8 mouse cellular contexts compared by ENCODE assay signal in the genomic region with DNA sequence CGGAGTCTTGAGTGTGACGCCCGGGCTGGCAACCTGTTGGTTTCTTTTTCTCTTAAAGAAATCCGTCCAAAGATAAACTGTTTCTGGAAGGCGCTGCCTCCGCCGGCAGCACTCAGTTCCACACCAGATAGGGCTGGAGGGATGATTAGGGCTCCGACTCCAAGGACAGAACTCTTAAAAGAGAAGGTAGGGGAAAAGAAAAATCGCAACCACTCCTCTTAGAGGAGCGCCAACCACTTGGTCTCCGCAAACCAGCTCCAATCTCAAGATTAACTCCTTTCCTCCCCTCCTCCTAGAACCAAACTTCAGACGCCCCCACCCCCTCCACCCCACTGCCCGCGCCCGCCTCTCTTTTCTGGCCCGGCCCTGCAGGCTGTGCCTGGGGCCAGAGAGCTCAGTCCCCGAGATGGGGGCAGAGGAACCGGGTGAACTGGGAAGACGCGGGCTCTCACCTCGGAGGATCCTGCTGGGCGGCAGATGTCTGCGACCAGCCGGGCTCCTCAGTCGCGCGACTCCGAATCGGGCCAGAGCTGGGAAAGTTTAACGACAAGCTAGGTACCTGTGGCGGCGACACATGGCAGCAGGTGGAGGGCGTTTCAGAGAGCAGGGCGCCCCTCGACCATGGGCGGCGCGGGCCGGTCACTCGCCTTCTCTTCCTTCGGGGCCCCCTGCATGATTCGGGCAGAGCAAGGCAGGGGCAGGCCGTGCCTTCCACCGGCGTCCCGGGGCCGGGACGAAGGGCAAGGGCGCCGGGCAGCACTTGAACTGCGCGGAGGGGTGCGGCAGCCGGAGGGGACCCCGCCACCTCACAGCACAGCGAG. TPM values are rescaled to one million over a fixed set of nuclear protein-coding genes. Genes with fewer than 3 reads are reported as not detected.
A peak's percentile ranks its signal among the peaks of the same experiment; 100 is the strongest.
DNase-seq lines count a peak whose midpoint lies in the region; ATAC-seq and TF ChIP-seq lines count a peak whose summit lies in the region.

No protein-coding gene starts in this region.

- no peaks in the 10 kb centered on the region for H3K36me3 ChIP-seq in kidney, embryonic 14.5 days (ENCODE audit: control insufficient read depth, insufficient read depth, low read length)
- peaks cover 40% of the 10 kb centered on the region for H3K36me3 ChIP-seq in E14TG2a.4 (ENCODE audit: insufficient read depth, low read length)

- peaks cover 22% of the 10 kb centered on the region for H3K4me1 ChIP-seq in kidney, embryonic 14.5 days (ENCODE audit: control insufficient read depth, insufficient read depth, low read length)
- peaks cover 47% of the 10 kb centered on the region for H3K4me1 ChIP-seq in E14TG2a.4 (replicated peaks; ENCODE audit: low read depth, low read length)
- peaks cover 35% of the 10 kb centered on the region for H3K4me1 ChIP-seq in olfactory bulb, adult 2 months (ENCODE audit: control insufficient read depth, insufficient read depth, low read length)

- under 1% methylated on average over 37 of the region's 56 CpGs for WGBS in kidney, embryonic 14.5 days
- 2% methylated on average over 56 of the region's 56 CpGs for WGBS in olfactory bulb, adult 2 months

- no peak for TF ChIP-seq POLR2A in olfactory bulb, adult 2 months (IDR thresholded peaks at IDR 0.05; ENCODE audit: insufficient read depth, low read depth, low read length)

- H3K9ac ChIP-seq in kidney, embryonic 14.5 days (ENCODE audit: low read depth, low read length) = peak overlapping the region; percentile 70

- H3K27ac ChIP-seq in kidney, embryonic 14.5 days (ENCODE audit: low read depth, low read length) = peak overlapping the region; percentile 65; the same call in 1 of the 2 replicates
- no peak overlapping the region for H3K27ac ChIP-seq in olfactory bulb, adult 2 months (ENCODE audit: insufficient read depth, low read depth, low read length)

- TF ChIP-seq CTCF in E14TG2a.4 (conservative IDR thresholded peaks at IDR 0.05; ENCODE audit: low read length) = no peak
- no peak for TF ChIP-seq CTCF in olfactory bulb, adult 2 months (IDR thresholded peaks at IDR 0.05; ENCODE audit: insufficient read depth, low read depth, low read length)

- no peak for DNase-seq in kidney, adult 9 months
- DNase-seq in cerebellum, adult 18-20 months = peak; percentile 42 to 45
- DNase-seq in heart, adult 9 months (ENCODE audit: low spot score in 2 of 2) = peak; percentile 25 to 33
- peak; percentile 54 for DNase-seq in liver
- no peak for DNase-seq in left cerebral cortex, adult 9 months (ENCODE audit: low spot score in 2 of 2)

- peak; percentile 9 for ATAC-seq in kidney, embryonic 14.5 days (ENCODE audit: low FRiP score, low TSS enrichment)

- peak overlapping the region; percentile 66 for H3K4me3 ChIP-seq in kidney, embryonic 14.5 days (ENCODE audit: low read length)
- peak overlapping the region; percentile 95 for H3K4me3 ChIP-seq in E14TG2a.4 (replicated peaks; ENCODE audit: low read length)
- H3K4me3 ChIP-seq in olfactory bulb, adult 2 months (ENCODE audit: insufficient read depth, low read depth, low read length) = peak overlapping the region; percentile 62

- peaks cover 23% of the 10 kb centered on the region for H3K27me3 ChIP-seq in kidney, embryonic 14.5 days (ENCODE audit: control insufficient read depth, insufficient read depth, low read length)
- H3K27me3 ChIP-seq in E14TG2a.4 (ENCODE audit: insufficient read depth, low read length) = no peaks in the 10 kb centered on the region

- H3K9me3 ChIP-seq in kidney, embryonic 14.5 days (ENCODE audit: control insufficient read depth, low read length) = no peaks in the 10 kb centered on the region
- H3K9me3 ChIP-seq in E14TG2a.4 (ENCODE audit: low read length) = no peaks in the 10 kb centered on the region

- peak overlapping the region; percentile 95 for H3K4me2 ChIP-seq in kidney, embryonic 14.5 days (replicated peaks; ENCODE audit: low read depth, low read length)

RNA-seq across cellular contexts. Expression of gene Fzd5, which starts 0.7 kb away (rescaled TPM):
- polyA plus RNA-seq in kidney, embryonic 14.5 days (2014; fragmentation: Nextera tagmentation; extraction: Ambion mirVana) = 1.8 and 2.3 TPM in 2 replicates
- polyA plus RNA-seq in olfactory bulb, adult 2 months (2012; ENCODE audit: insufficient read depth, insufficient read length, low replicate concordance, missing spikeins) = not detected in 2 replicates

RNA-seq across cellular contexts. Expression of gene Ccnyl1, which starts 46.6 kb away (rescaled TPM):
- polyA plus RNA-seq in kidney, embryonic 14.5 days (2014; fragmentation: Nextera tagmentation; extraction: Ambion mirVana) = 9.0 and 11.3 TPM in 2 replicates
- polyA plus RNA-seq in olfactory bulb, adult 2 months (2012; ENCODE audit: insufficient read depth, insufficient read length, low replicate concordance, missing spikeins) = not detected in 2 replicates

Comparison
In these comparisons a context has a peak if more than half of its experiments do, and no peak if none do; other contexts are left out.
1. DNase-seq: peak in cerebellum, adult 18-20 months (2 of 2), heart, adult 9 months (2 of 2) and liver (single experiment); none in kidney, adult 9 months (single experiment) and left cerebral cortex, adult 9 months (0 of 2).
2. RNA of gene Ccnyl1, which starts 46.6 kb away (polyA plus RNA-seq): 9.0 to 11.3 TPM in kidney, embryonic 14.5 days; not detected in olfactory bulb, adult 2 months; every median in the first group is over 10 times any median in the second.
3. Peak in every context shown above with its lines, with median percentiles within 50 percentile points of each other: H3K4me3 ChIP-seq.